Mouse (Mus musculus): ENCODE results near the gene Entpd8. TPM values are rescaled to one million over a fixed set of nuclear protein-coding genes. Genes with fewer than 3 reads are reported as not detected.
A peak's percentile ranks its signal among the peaks of the same experiment; 100 is the strongest.

Entpd8 gene
- total and polyA plus RNA-seq, 3 experiments: not detected

DNA sequence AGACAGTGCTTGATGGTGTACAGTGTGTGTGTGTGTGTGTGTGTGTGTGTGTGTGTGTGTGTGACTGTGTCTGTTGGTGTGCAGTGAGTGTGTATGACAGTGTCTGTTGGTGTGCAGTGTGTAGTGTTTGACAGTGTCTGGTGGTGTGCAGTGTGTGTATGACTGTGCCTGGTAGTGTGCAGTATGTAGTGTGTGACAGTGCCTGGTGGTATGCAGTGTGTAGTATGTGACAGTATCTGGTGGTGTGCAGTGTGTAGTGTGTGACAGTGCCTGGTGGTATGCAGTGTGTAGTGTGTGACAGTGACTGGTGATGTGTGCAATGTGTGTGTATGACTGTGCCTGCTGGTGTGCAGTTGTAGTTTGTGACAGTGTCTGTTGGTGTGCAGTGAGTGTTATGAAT lies 29.4 kb downstream of the Entpd8 start:
- DNase-seq: no peak
- H3K27ac ChIP-seq: no peak overlapping the region
- no peak overlapping the region for H3K4me3 ChIP-seq
- no peak overlapping the region for H3K9ac ChIP-seq (ENCODE audit: low read depth, low read length)
- intact Hi-C loops (cut with DNase I): no loop called here
- no peak for TF ChIP-seq POLR2A (IDR thresholded peaks at IDR 0.05; ENCODE audit: insufficient read depth, low read depth, low read length)
- TF ChIP-seq EP300 (IDR thresholded peaks at IDR 0.05; ENCODE audit: insufficient read depth, low read depth, low read length): no peak
- TF ChIP-seq CTCF (IDR thresholded peaks at IDR 0.05): no peak
- no peaks in the 10 kb centered on the region for H3K79me2 ChIP-seq (replicated peaks; ENCODE audit: control insufficient read depth, insufficient read depth, low read length)
- H3K36me3 ChIP-seq (ENCODE audit: control insufficient read depth, insufficient read depth, low read length): no peaks in the 10 kb centered on the region
- peaks cover 19% of the 10 kb centered on the region for H3K4me1 ChIP-seq (ENCODE audit: control insufficient read depth, insufficient read depth, low read length)
- H3K27me3 ChIP-seq (ENCODE audit: control insufficient read depth, insufficient read depth, low read length): no peaks in the 10 kb centered on the region

DNA sequence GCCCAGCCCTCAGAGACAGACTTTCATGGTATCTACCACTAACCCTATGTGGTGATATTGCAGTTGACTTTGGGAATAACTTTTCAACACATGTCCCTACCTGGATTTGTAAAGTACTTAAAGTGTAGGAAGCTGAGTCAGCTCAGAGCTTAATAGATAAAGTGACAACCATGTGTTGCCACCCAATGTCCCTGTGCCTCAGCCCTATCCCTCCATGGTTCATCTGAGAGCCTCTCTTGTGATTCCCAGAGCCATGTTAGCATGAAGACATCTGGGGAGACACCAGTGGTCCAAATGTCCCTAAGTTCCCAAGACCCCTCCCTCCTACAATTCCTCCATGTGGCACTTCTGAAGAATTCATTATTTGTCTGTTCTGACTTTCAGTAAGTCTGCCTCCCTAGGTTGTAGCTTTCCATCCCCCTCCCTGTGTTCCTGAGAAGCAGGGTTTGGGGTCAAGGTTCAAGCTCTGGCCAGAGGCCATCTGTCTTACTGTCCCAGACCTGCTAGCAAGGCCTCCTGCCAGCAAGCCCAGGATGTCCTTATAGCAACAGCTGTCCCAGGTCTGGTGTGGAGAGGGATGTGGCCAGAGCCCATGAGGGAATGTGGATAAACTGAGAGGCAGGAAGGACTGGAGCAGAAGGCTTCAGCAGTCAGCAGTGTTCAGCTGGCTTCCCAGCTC lies 30.5 kb downstream of the Entpd8 start:
- DNase-seq: peak; percentile 26 to 37
- H3K4me1 ChIP-seq (ENCODE audit: control insufficient read depth, insufficient read depth, low read length): peaks cover 19% of the 10 kb centered on the region
- TF ChIP-seq CTCF (IDR thresholded peaks at IDR 0.05) (no peak), POLR2A (IDR thresholded peaks at IDR 0.05; ENCODE audit: insufficient read depth, low read depth, low read length) (no peak)
- no peak overlapping the region for H3K9ac ChIP-seq (ENCODE audit: low read depth, low read length)
- H3K27ac ChIP-seq: peak overlapping the region; percentile 71
- H3K79me2 ChIP-seq (replicated peaks; ENCODE audit: control insufficient read depth, insufficient read depth, low read length): no peaks in the 10 kb centered on the region
- intact Hi-C loops (cut with DNase I): no loop called here
- no peaks in the 10 kb centered on the region for H3K36me3 ChIP-seq (ENCODE audit: control insufficient read depth, insufficient read depth, low read length)
- no peaks in the 10 kb centered on the region for H3K27me3 ChIP-seq (ENCODE audit: control insufficient read depth, insufficient read depth, low read length)
- no peak overlapping the region for H3K4me3 ChIP-seq

DNA sequence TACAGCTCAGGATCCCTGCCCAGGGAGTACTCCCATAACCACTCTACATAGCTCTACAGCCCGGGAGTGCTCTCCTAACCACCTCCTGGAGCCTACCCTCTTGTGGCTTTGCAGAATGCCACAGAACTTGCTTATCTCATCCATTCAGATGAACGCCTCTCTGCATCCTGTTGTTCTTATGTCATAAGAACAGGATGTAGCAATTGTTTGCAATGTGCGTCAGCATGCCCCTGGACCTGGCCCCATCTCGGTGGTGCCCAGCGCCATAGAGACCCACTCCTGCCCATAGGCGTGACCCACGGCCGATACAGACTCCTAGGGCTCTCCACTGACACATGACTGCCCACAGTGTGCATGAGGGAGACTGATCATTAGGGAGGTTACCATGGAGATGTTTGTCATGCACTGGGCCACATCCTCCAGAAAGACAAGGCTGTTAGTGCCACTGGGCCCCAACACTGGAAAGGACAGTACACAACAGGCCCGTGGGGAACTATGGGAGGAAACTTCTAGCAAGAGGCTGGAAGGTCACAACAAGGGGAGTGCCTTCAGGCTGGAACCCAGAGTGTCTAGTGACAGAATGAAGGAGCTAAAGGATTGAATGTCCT lies 31.2 kb downstream of the Entpd8 start:
- H3K4me3 ChIP-seq: no peak overlapping the region
- no peaks in the 10 kb centered on the region for H3K36me3 ChIP-seq (ENCODE audit: control insufficient read depth, insufficient read depth, low read length)
- no peaks in the 10 kb centered on the region for H3K27me3 ChIP-seq (ENCODE audit: control insufficient read depth, insufficient read depth, low read length)
- 22% methylated on average over 9 of the region's 9 CpGs for WGBS
- H3K27ac ChIP-seq: peak overlapping the region; percentile 71
- intact Hi-C loops (cut with DNase I): no loop called here
- DNase-seq: peak in 1 of 2 experiments; percentile 26
- TF ChIP-seq POLR2A (IDR thresholded peaks at IDR 0.05; ENCODE audit: insufficient read depth, low read depth, low read length) (no peak), EP300 (IDR thresholded peaks at IDR 0.05; ENCODE audit: insufficient read depth, low read depth, low read length) (0 out of 2 replicates have a peak, but pooled peaks have one; percentile 57), CTCF (IDR thresholded peaks at IDR 0.05) (no peak)
- H3K9ac ChIP-seq (ENCODE audit: low read depth, low read length): no peak overlapping the region
- H3K4me1 ChIP-seq (ENCODE audit: control insufficient read depth, insufficient read depth, low read length): peaks cover 17% of the 10 kb centered on the region
- no peaks in the 10 kb centered on the region for H3K79me2 ChIP-seq (replicated peaks; ENCODE audit: control insufficient read depth, insufficient read depth, low read length)

DNA sequence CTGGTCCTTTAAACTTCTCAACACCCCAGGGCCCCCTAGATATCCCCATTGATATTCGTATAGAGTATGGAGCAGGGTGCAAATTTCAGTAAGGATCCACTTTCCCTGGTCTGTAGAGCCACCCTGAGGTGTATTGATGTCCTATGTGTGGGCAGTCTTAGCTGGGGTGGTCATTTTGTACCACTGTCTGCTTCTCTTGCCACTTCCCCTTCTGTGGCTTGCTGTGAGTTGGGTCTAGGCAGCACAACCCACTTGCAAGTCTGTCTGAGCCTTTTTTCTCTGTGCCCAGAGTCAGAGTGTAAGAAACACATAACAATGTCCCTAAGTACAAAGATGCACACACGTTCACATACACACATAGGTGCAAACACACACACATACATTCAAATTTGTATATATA lies 34.2 kb downstream of the Entpd8 start:
- H3K27ac ChIP-seq: no peak overlapping the region
- WGBS: 82% methylated on average over 2 of the region's 2 CpGs
- peaks cover 13% of the 10 kb centered on the region for H3K4me1 ChIP-seq (ENCODE audit: control insufficient read depth, insufficient read depth, low read length)
- no peak overlapping the region for H3K9ac ChIP-seq (ENCODE audit: low read depth, low read length)
- intact Hi-C loops (cut with DNase I): no loop called here
- H3K4me3 ChIP-seq: no peak overlapping the region
- no peaks in the 10 kb centered on the region for H3K79me2 ChIP-seq (replicated peaks; ENCODE audit: control insufficient read depth, insufficient read depth, low read length)
- no peaks in the 10 kb centered on the region for H3K36me3 ChIP-seq (ENCODE audit: control insufficient read depth, insufficient read depth, low read length)
- H3K27me3 ChIP-seq (ENCODE audit: control insufficient read depth, insufficient read depth, low read length): no peaks in the 10 kb centered on the region
- no peak for DNase-seq
- TF ChIP-seq CTCF (IDR thresholded peaks at IDR 0.05): no peak
- TF ChIP-seq POLR2A (IDR thresholded peaks at IDR 0.05; ENCODE audit: insufficient read depth, low read depth, low read length): no peak
- TF ChIP-seq EP300 (IDR thresholded peaks at IDR 0.05; ENCODE audit: insufficient read depth, low read depth, low read length): no peak

DNA sequence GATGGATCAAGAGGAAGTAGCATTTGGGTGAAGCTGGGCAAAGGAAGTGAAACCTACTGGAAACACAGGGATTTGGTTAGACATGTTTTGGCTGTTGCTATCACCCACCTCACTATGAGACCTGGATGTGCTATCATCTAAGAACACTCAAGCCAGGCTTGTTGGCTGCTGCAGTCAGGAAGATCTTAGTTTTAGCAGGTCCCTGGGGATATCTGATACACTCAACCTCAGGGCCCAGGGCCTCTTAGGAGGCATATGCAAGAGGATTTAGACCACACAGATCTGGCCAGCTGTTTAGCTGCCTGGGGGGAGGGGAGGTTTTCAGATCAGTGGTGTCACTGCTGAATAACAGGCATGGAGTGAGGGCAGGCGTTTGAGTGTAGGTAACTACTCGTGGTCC lies 35.3 kb downstream of the Entpd8 start:
- intact Hi-C loops (cut with DNase I): no loop called here
- WGBS: 70% methylated on average over 2 of the region's 2 CpGs
- Histone ChIP-seq H3K27me3 (ENCODE audit: control insufficient read depth, insufficient read depth, low read length) (no peaks in the 10 kb centered on the region), H3K79me2 (replicated peaks; ENCODE audit: control insufficient read depth, insufficient read depth, low read length) (no peaks in the 10 kb centered on the region), H3K4me3 (no peak overlapping the region), H3K4me1 (ENCODE audit: control insufficient read depth, insufficient read depth, low read length) (peaks cover 10% of the 10 kb centered on the region), H3K36me3 (ENCODE audit: control insufficient read depth, insufficient read depth, low read length) (no peaks in the 10 kb centered on the region), H3K27ac (no peak overlapping the region), H3K9ac (ENCODE audit: low read depth, low read length) (no peak overlapping the region)
- TF ChIP-seq CTCF (IDR thresholded peaks at IDR 0.05) (no peak), POLR2A (IDR thresholded peaks at IDR 0.05; ENCODE audit: insufficient read depth, low read depth, low read length) (no peak), EP300 (IDR thresholded peaks at IDR 0.05; ENCODE audit: insufficient read depth, low read depth, low read length) (no peak)
- no peak for DNase-seq

DNA sequence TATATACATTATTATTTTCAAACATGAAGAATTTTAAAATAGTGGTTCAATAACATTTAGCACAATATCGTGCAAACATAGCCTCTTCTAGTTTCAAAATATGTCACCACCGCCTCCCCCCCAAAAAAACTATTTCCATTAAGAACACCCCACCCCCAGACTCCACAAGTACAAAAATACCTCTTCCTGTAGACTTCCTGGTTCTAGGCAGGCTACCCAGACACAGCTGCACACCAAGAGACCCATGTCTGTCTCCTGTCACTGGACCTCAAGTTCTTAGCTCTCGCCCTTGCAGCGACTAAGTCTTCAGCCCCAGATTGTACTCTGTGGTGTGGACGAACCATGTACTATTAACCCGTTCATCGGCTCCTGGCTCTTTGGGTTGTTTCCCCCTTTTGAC lies 40.9 kb downstream of the Entpd8 start:
- no peaks in the 10 kb centered on the region for H3K4me1 ChIP-seq (ENCODE audit: control insufficient read depth, insufficient read depth, low read length)
- no peaks in the 10 kb centered on the region for H3K79me2 ChIP-seq (replicated peaks; ENCODE audit: control insufficient read depth, insufficient read depth, low read length)
- no peaks in the 10 kb centered on the region for H3K27me3 ChIP-seq (ENCODE audit: control insufficient read depth, insufficient read depth, low read length)
- DNase-seq: no peak
- H3K27ac ChIP-seq: no peak overlapping the region
- no peak for TF ChIP-seq POLR2A (IDR thresholded peaks at IDR 0.05; ENCODE audit: insufficient read depth, low read depth, low read length)
- no peak for TF ChIP-seq EP300 (IDR thresholded peaks at IDR 0.05; ENCODE audit: insufficient read depth, low read depth, low read length)
- TF ChIP-seq CTCF (IDR thresholded peaks at IDR 0.05): no peak
- no peak overlapping the region for H3K9ac ChIP-seq (ENCODE audit: low read depth, low read length)
- WGBS: 69% methylated on average over 7 of the region's 7 CpGs
- intact Hi-C loops (cut with DNase I): loop anchor here (10.0 kb wide), 1 partner anchor 134 kb away; the partner anchor contains the start of gene Tmem203
- H3K4me3 ChIP-seq: no peak overlapping the region
- H3K36me3 ChIP-seq (ENCODE audit: control insufficient read depth, insufficient read depth, low read length): no peaks in the 10 kb centered on the region

All from heart, adult 2 months (tissue).